Mouse (Mus musculus): ENCODE measurements around the gene Mtmr1.

Gene Mtmr1

DNA sequence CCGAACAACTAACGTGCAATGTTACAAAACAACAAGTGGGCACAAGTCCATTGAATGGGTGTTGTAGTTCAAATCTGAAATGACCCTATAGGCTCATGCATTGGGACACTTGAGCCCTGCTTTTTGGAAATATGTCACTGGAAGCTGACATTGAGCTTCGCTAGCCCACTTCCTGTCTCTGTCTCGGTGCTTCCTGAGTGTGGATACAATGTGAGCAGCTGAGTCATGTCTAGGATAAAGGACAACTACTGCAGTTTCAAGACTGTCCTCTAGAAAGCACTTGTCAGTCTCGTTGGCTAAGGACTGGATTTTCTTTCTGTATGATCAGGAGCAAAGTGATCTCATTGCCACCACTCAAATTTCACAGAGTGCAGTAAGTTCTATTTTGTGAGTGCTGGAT lies 78.4 kb downstream of the Mtmr1 start:
- DNase-seq (ENCODE audit: low spot score in 2 of 2), result no peak

DNA sequence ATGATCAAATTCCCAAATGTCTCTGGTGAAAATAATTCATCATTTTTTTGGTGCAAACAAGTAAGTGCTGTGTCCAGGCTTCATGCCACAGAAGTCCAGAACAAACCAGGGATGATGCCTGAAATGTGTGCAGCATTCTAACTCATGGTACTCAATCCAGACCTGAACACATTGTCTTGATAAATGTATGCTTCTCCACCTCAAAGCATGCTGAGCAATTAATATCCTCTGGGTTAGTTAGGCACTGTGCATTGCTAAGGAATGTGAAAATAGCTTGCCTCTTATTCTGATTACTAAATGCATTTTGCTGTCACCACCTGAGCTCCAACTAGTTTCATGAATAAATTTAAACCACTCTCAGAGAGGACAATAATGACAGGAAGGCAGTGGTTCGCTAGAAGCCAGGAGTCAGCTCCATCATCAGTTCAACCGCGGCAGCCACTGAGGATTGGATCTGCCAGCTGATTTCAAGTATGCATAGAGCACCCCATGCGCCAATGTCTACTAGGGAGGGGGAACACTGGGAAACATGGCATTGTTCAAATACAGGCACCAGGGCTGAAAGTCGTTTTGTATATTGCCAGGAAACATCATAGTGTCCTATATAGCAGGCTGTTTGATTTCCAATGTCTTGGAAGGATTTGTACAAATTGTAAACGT lies 91.6 kb downstream of the Mtmr1 start:
- DNase-seq (ENCODE audit: low spot score in 2 of 2), result no peak

DNA sequence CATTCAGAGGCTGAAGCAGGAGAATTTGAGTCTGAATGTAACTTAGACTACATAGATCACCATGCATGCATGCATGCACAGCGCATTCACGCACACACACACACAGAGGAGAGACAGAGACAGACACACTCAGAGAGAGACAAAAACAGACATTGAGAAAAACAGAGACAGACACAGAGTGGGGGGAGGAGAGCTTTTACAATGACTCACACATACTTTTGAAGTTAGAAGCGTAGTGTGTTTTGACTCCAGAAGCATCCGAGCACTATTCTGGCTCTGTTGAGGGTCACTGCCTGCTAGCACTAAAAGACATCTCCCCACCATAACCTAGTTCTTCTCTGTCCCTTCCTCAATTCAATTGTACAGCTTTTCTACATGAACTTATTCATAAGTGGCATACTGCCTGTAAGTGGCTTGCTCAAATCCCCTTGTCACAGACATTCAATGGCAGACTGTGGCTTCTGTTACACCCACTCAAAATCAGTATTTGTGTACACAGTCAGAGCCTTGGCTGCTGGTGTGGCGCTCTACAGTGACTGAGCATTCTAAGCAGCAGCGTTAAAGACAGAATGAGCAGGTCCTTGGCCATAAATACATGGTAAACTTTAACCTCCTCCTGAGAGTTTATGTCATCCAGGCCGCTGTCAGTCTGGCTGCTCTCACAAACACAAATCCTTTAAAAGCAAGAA lies 99.7 kb downstream of the Mtmr1 start:
- DNase-seq (ENCODE audit: low spot score in 2 of 2), result no peak

DNA sequence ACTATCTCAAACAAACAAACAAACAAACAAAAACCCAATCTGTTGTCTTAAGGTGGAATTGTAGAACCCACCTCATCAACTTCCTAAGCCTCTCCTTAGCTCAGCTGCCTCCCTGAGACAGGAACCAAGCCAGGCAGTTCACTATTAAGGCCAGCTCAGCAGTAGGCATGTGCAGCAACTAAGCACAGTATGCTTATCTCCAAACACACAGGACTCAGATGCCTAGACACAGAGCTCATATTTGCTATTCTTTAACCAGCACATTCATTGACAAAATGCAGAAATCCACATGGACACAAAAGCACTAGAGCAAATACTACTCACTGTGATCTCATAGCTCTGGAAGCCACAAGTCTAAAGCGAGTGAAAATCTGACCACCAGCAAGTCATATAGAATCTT lies 100.9 kb downstream of the Mtmr1 start:
- DNase-seq (ENCODE audit: low spot score in 2 of 2), result no peak

DNA sequence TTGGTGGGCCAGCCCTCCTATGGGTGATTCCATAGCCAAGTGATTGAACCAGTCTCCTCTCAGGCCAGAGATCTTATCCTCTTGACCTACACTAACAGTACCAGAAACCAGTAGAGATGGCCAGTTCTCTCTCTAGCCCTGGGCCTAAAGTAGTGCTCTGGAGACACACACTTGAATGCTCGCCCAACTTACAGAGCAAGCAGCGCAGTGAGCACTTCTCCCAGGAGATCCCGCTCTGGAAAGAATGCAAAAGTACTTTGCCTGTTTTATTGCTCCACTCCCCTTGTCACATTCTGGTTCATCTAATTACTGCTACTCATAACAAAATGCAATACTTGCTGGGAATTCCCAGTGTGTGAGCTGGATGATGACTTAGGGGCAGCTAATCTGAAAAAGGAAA lies 102.9 kb downstream of the Mtmr1 start:
- no peak for DNase-seq (ENCODE audit: low spot score in 2 of 2)
